Mouse (Mus musculus) mature B cell (primary cell): Measurements from ENCODE around the gene Paqr3.

ENCODE experiments used
- in situ Hi-C: fragments of 300-500 bp; cut with MboI; formaldehyde crosslinking; loops from 2 replicates; pipeline ENCODE4 v1.14.3; 2019

Gene Paqr3

DNA sequence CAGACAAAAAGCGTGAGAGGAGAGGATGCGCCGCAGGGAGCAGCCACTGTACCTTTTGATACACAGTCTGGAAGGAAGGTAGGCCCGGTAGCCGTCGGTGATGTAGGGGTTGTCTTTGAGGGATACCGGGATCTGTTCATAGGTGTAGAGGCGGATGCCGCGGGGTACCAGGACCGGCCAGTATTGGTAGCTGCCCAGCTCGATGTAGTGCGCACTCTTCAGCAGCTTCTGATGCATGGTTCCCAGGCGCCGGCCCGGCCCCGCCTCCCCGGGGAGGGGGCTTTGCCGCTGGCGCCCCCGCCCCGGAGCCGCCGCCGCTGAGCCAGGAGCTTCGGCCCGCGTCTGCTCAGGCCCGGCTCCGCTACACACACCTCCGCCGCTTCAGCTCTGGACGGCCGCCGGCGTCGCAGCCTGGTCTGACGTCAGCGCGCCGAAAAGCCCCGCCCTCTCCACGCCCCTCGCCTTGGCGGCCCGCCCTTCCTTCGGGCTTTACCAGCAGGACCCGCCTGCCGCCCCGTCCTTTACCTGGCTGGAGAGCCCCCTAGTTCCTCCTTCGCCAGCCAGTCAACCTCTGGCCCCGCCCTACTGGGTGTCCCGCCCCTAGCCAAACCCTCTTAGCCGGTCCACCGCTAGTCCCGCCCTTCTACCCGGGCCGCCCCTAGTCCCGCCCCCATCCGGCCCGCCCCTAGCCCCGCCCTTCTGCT, at the start of gene Paqr3:
Paqr3 (minus strand) TSS at position 390 of the 704 bp plus-strand sequence.
- in situ Hi-C loops, result loop anchor here (25.0 kb wide), 1 partner anchor 1076 kb away; no protein-coding TSS in a partner anchor

- in situ Hi-C loops, result no loop called here
Measured at GRCm38 (mm10) chr5:97154688-97155087, 43.3 kb upstream of the Paqr3 start.

- in situ Hi-C loops, result loop anchor here (10.0 kb wide), 1 partner anchor 1189 kb away; the partner anchor contains the start of gene Cfap299
Measured at GRCm38 (mm10) chr5:97135331-97135730, 23.9 kb upstream of the Paqr3 start.

DNA sequence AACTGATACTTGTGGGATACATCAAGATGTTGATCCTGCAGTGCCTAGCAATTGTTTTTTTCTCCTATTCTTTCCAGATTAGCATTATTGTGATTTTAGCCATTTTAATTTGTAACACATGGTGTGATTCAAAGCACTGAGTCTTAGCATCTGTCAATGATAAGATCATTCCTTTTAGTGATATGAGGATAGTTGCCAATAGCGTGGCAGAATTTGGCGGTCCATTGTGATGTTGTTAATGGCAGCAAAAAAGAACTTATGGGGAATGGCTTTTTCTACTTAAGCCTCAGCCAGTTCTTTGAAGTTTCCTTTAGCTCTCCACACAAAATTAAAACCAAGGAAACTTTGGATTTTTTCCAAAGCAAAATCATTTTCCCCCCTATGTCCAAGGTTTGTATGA, 18.2 kb upstream of the Paqr3 start:
- in situ Hi-C loops, result no loop called here

DNA sequence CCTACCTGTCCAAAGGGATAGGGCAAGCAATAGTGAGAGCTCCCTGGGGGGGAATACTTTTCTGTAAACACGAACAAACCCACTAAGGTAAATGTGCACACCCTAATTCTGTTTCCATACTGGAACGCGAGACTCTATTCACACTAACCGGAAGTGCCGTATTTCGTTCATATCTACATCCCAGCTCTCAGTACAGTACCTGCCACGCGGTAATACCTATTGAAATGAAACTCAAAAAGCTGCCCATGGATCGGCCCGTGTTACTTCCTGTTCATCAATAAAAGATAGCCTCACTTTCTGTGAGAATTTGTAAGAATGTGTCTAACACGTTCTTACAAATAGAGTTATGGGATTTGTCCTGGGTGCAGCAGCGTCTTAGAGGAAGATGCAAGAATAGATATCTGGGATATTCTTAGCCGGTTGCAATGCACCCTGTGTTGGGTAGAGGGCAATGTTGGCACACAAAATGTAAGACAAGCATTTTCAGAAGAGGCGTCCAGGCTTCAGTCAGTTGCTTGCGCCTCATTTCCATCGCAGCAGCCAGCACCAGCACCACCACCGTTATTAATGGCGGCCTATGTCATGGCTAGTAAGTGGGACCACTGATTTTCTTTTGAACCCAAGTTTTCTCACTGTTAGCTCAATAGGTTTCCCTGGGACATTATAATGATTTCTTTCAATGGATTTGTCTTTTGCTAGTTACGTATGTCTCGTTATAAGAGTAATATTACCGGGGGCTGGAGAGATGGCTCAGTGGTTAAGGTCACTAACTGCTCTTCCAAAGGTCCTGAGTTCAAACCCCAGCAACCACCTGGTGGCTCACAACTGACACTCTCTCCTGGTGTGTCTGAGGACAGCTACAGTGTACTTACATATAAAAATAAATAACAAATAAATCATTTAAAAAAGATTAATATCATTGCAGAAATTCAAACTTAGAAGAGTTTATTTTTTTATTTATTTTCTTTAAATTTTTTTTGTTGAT, 17.1 kb upstream of the Paqr3 start:
- in situ Hi-C loops, result no loop called here

DNA sequence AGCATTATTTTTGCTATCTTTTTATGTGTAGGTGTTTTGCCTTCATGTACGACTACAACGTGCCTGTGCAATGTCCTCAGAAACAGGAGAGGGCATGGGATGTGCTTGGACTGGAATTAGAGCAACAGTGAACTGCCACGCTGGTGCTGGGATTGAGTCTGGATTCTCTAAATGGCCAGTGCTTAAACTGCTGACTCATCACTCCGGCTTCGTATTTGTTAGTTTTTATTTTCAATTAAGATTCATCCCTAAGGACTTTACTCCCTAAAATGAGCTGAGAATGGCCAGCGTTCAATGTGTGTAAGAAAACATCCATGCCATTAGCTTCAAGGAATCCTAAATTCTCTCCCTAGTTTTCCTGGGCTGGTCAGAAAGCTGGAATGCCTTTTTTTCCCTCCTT, 15.9 kb upstream of the Paqr3 start:
- in situ Hi-C loops, result no loop called here

DNA sequence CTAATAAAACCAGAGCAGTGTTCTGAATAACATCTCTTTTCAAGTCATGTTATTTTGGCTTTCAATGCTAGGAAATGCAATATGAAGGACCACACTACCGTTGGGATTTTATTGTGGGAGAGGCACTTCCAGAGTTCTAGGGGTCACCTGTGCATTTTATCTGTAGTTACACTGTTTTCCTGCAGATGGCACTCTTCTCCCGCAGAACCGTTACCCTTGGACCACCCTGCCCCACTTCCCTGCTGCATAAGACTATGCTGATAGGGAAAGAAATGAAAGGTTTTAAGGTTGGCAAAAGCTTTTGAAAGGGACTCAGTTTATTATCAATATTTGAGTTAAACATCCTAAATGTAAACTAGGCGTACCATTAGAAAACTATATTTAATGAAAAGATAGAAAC, 14.6 kb upstream of the Paqr3 start:
- in situ Hi-C loops, result no loop called here

DNA sequence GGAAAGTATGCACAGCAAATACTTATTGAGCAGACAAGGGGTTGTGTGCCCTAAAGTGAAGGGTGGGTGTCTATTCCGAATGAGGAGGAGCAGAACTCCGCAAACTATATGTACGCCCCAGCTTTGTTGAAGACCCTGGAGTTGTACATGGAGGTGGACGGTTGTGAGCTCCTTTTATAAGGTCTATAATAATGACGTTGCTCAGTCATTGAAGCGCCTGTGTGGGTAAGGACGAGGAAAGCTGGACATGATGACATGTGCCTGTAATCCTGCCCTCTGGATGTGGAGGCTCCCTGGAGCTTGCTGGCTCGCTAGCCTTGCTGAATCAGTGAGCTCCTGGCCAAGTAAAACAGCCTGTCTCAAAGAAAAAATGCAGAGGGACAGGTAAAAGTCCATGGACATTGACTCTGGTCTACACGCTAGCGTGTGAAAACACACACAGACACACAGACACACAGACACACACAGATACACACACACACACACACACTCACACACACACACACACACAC, 14.1 kb upstream of the Paqr3 start:
- in situ Hi-C loops, result no loop called here

DNA sequence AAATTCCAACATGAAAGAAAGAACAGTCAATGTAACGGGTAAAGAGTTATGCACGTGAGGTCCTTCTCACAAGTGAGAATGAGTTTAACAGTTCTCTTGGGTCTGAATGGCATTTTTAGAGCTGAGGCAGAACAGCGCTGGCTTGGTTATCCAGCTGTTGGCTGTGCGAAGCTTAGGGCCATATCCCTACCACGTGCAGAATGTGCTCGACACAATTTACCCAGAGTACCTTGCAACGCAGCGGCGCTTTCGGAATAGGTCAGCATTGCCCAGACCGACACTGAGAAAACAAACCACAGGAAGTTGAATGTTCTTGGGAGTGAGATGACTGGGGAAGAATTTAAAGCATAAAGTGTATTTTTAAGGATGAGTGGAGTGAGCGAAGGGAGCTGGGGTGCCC, 13.6 kb upstream of the Paqr3 start:
- in situ Hi-C loops, result loop anchor here (25.0 kb wide), 1 partner anchor 1062 kb away; no protein-coding TSS in a partner anchor

DNA sequence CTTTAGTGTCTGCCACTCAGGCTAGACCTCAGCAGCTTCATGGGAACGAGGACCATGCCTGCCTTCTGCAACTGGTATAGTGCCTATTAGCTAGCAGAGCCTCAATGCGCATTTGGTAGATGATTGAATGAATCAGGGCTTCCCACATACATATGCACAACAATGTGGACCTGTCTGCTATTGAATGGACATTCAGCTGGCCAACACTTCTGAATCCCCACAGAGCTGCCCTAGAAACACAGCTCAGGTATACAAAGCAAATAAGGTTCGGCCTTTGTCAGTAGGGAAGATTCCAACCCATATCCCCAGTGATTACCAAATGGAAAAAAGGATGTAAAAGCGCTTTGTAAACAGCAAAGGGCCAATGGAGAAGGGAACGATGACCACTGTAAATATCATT, 699 bp downstream of the Paqr3 start:
- in situ Hi-C loops, result loop anchor here (25.0 kb wide), 1 partner anchor 1077 kb away; no protein-coding TSS in a partner anchor

- in situ Hi-C loops, result loop anchor here (25.0 kb wide), 1 partner anchor 1077 kb away; no protein-coding TSS in a partner anchor
Measured at GRCm38 (mm10) chr5:97110133-97110532, 1.3 kb downstream of the Paqr3 start.

GRCm38 (mm10) chr5:97108333-97108732, 3.1 kb downstream of the Paqr3 start:
- in situ Hi-C loops, result loop anchor here (25.0 kb wide), 1 partner anchor 1079 kb away; no protein-coding TSS in a partner anchor

DNA sequence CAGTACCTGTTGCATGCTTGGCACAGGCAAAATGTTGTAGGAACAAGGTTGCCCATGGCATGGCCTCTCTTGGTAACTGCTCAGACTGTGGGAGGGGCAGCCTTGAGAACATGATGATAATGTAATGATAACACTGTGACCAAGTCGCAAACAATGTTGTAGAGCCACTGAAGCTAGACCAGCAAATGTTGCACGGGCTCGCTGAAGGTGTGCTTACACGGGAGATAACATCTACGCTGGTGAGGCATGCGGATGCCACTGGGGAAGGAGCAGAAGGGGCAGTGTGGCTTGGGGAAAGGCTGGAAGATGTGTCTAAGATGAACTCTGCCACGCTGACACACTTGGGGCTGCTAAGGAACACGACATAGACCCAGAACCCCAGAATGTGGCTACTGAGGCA, 11.4 kb downstream of the Paqr3 start:
- in situ Hi-C loops, result loop anchor here (25.0 kb wide), 1 partner anchor 1087 kb away; no protein-coding TSS in a partner anchor

DNA sequence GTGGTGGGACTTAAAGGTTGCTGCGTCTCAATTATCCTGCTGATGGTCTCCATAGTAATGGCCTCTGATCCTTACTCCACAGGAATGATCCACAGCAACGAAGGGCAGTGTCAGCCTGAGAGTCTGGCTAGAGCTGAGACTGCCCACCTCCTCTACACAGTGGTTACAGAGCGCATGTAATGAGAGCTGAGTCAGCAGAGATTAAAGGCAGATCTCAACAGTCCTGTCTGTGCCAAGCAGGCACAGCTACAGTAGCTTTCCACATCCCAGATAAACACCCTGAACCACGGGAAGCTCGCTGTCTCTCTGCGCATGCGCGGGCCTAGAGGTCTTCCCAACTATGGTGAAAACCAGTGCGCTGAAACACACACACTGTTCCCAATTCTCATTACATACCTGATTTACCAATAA, 13.8 kb downstream of the Paqr3 start:
- in situ Hi-C loops, result no loop called here

- in situ Hi-C loops, result no loop called here
Measured at GRCm38 (mm10) chr5:97095335-97095734, 16.1 kb downstream of the Paqr3 start.

DNA sequence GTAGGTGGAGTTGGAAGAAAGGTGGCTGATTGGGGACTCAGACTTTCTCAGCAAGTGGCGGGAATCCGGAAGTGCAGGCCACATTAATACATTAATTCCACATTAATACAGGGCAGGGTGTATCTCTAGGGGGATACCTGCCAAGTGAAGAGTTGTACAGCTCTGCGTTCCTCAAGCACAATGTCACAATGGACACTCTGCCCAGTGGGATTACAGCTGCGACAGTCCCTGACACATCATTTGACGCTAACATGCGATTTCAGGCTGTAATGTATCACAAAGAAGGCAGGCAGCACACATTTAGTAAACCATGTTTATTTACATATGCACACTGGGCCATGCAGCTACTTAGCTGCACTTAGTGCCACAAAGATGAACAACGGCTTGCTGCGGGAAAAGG, 18.4 kb downstream of the Paqr3 start:
- in situ Hi-C loops, result no loop called here

DNA sequence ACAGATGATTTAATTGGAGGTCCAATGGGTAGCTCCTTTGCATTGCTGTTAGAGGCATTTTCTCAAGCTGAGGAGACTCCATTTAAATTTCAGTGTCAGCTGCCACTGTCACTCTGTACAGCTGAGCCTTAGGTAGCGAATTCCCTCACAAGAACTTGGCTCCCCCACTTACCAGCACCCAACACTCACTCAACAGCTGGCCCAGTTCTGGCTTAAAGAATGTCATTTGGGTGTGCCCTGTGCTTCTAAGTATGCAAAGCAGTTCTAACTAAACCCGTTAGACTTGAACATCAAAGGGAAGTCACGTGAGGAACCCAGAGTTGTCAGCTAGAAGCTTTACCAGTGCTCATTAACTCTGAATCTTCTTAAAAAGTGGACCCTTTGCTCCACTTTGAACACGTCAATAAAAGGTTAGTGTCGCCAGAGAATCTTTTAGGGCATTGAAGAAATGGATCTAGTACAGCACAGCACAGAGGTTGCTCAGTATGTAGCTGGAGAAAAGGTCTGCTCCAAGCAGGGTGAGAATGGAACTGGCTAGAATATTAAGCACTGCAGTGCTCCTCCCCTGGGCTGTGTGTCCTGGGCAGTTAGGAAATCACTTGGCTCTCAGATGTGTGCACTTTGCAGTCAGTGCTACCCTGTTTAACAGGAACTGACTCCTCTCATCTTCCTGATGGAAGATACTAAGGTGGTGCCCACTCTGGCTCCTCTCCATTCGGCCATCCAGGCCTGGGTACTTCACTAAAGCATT, 21.2 kb downstream of the Paqr3 start:
- in situ Hi-C loops, result no loop called here

DNA sequence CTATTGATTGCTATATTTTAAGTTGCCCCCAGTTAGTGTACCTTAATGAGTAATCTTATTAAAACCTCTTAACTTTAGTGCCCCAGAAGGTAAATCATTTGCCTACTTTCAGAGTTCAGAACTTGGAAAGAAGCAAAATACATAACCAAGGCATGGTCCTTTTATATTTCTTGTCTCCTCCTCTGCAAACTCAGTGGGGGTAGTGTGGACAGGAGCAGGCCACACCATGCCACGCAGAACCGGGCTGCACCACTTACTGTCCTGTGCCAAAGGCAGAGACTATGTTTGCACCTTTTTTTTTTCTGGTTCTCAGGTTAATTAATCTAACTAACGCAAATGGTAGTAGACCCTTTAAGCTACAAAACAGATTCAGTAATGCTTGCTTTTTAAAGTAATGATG, 22.0 kb downstream of the Paqr3 start:
- in situ Hi-C loops, result no loop called here

- in situ Hi-C loops, result no loop called here
Measured at GRCm38 (mm10) chr5:97088231-97088630, 23.2 kb downstream of the Paqr3 start.

- in situ Hi-C loops, result no loop called here
Measured at GRCm38 (mm10) chr5:97087746-97088145, 23.6 kb downstream of the Paqr3 start.

DNA sequence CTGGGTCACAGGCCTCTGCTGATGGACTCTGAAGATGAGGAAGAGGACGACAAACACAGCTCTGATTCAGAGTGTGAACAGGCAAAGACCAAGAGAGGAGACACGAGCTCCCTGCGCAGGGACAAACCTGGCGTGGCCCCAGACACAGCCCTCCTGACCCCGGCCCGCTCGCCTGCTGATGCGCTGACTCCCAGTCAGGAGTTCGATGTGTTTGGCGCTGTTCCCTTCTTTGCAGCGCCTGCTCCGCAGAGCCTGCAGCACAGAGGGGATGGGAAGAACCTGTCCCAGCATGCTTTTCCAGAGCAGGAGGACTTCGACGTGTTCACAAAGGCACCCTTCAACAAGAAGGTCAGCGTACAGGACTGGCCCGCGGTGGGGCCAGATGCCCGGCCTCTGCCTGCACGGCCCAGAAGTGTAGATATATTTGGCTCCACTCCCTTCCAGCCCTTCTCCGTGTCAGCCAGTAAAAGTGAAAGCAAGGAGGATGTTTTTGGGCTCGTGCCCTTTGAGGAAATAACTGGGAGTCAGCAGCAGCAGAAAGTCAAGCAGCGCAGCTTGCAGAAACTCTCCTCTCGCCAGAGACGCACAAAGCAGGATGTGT, 24.3 kb downstream of the Paqr3 start:
- in situ Hi-C loops, result no loop called here
